Mouse (Mus musculus) sigmoid colon, adult 10 weeks (tissue): ENCODE data around the gene Fam83f. TPM values are rescaled to one million over a fixed set of nuclear protein-coding genes. Genes with fewer than 3 reads are reported as not detected.

Source experiments
- polyA plus RNA-seq: library from polyadenylated mRNA; stranded (reverse); fragments of 350-450 nt; fragmentation: Illumina TruSeq; extraction: RNeasy Lipid Tissue Mini Kit (QIAGEN cat#74804); gene quantifications from one replicate; pipeline ENCODE4 v1.2.3, GENCODE M21; 2014; ENCODE audit warnings: low read depth, low replicate concordance

The Fam83f gene
- polyA plus RNA-seq, result 2.4 TPM

DNA sequence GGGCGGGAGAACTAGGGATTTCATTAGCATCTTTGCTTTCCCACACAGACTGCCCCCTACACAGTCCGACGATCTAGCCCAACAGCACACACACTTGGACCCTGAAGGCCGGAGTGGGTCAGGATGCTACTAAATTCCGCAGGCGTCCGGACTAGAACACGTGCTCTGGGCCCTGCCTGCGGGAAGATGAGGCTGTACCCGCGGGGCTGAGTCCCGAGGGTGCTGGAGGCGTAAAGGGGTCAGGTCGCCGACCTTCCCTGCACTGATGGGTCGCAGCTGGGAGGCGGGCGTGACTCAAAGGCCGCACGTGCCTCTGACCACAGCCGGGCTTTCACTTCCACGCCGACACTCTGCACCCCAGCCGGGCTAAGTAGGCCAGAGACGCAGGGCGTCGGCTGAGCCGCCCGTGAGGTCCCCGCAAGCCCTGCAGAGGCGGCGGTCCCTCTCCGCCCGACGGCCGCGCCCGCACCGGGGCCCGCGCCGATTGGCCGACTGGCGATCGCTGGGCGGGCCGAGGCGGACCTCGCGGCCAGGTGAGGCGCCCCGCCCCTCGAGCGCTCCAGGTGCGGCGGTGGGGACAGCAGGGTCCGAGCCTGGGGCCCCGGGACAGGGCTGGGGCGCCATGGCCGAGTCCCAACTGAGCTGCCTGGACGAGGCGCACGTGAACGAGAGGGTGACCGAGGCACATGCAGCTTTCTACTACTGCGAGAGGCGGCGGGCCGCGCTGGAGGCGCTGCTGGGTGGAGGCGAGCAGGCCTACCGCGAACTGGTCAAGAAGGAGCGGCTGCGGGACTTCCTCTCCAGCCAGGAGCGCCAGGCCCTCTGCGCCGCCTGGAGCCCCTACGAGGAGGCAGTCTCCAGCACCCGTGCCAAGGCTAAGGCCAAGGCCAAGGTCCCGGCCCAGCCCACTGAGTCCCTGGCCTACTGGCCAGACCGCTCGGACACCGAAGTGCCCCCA lies at the start of gene Fam83f:
Gene Fam83f (plus strand): TSS at position 553 of the 958 bp plus-strand sequence.

DNA sequence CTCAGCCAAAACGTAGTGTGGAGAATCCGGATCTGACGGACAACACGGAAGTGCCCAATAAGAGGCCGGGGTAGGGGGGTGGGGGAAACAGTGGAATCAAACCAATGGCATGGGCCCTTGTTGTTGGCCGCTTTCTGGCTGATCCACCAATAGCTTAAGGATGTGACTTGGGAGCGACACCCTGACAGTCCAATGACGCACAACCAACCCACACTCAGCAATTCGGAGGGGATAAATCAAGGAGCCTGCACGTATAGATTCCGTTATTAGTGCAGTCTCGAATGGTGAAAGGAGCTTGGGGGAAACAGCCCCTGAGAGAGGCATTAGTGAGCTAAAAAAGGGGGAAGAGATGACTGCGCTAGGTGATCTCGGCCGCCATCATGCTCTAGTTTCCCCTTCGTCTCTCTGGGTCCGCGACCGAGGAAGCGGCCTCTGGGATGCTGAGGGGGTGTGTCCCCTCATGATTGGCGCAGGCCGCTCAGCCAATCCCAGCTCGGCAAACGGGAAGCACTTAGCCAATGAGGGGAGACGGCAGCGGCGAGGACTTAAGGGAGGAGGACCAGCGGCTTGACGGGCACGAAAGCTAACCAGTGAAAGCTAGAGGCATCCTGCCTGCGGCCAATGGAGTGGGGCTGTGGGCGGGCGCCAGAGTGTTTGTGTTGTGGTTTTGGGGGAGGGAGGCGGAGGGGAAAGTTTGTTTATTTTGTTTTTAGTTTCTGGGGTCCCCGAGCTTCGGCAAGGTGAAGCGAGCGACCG lies 39.1 kb downstream of the Fam83f start, which contains the start of gene Tnrc6b:
Gene Tnrc6b (plus strand): TSS at position 706 of the 756 bp plus-strand sequence.

Other genes starting within 250 kb of the Fam83f start
- not detected for gene Enthd1, start 106.7 kb upstream of the Fam83f start, polyA plus RNA-seq
- gene Grap2, start 99.3 kb upstream of the Fam83f start, polyA plus RNA-seq, result 1.8 TPM
- gene Tnrc6b, start 39.5 kb downstream of the Fam83f start, polyA plus RNA-seq, result 24.2 TPM